Mouse (Mus musculus) lung, postnatal 14 days (tissue): ENCODE results near the gene Arhgef11.

Source experiments
- DNase-seq: peaks from one replicate; pipeline ENCODE4 v3.0.0; 2021

Arhgef11 gene

DNA sequence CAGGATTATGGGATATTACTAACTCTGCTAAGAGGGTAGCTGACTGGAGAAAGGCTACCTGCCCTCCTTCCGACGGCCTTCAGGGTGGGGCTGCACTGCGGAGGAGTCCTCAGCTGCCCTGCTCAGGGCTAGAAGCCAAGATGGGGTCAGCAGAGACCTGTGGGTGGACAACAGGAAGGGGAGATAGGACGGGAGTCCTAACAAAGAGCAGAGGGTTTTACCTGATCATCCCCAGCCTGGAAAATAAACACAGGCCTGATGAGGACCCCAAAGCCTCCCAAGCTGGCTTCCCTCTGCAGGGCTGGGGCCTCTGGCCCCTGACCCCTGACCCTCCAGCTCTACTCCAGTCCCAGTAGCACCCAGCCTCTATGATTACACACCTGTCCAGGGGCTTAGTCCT, 145.8 kb downstream of the Arhgef11 start:
- no peak for DNase-seq

DNA sequence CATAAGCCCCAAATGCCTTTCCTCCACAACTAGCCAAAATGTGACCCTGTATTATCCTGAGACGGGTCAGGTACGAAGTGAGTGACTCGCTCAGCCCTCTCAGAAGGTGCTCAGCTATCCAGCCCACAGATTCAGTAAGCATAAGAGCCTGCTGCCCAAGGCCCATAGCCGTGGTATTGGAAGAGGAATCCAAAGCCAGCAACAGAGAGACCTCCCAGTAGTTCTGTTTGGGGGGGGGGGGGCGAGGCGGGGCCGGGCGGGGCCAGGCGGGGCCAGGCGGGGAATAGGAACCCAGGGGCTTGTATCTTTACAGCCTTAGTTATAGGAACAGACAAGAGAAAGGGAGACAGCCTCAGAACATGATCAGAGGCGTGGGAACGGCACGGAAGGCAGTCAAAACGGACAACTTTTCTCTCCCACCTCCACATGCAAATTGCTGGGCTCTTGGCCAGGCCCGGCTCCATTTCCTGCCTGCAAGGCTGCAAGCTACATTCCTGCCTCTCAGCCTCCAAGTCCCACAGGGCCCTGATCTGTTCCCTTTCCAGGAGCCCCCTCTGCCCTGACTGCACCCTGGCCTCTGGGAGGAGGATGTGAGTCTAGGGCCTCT, 146.4 kb downstream of the Arhgef11 start:
- DNase-seq: peak; percentile 76

DNA sequence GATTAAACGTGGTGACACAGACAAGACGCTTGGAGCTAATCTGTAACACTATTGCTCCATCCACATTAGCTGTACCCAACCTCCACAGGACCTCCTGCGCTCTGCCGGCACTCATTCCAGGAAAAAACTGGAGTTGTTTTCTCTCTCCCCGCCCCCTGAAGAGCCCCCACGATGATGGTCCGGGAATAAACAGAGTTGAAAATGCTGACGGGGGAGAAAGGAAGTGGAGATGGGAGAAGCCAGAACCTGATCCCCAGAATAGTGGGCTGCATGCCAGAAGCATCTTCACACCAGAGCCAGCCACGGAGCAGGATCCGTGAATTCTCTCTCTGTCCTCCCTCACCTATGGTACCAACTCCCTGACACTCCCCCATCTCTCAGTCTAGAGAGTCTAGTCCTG, 147.1 kb downstream of the Arhgef11 start:
- DNase-seq: peak; percentile 34

DNA sequence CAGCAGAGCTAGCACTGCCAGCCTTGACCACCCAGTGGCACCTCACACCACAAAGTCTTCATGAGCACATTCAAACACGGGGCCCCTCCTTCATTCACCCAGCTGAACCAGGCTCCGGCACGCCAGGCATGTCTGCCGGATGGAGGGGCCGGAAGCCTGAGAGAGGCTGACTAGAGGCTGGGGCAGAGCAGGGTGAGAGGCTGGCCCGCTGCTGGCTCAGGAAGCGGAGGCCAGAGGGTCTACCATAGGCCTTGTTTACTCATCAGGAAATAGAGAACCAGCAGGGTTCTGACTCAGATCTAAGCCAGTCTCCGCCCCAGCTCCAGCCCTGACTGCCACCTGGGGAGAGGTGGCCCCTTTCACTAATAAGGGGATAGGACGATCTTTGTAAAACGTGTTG, 147.7 kb downstream of the Arhgef11 start:
- peak; percentile 67 for DNase-seq

DNA sequence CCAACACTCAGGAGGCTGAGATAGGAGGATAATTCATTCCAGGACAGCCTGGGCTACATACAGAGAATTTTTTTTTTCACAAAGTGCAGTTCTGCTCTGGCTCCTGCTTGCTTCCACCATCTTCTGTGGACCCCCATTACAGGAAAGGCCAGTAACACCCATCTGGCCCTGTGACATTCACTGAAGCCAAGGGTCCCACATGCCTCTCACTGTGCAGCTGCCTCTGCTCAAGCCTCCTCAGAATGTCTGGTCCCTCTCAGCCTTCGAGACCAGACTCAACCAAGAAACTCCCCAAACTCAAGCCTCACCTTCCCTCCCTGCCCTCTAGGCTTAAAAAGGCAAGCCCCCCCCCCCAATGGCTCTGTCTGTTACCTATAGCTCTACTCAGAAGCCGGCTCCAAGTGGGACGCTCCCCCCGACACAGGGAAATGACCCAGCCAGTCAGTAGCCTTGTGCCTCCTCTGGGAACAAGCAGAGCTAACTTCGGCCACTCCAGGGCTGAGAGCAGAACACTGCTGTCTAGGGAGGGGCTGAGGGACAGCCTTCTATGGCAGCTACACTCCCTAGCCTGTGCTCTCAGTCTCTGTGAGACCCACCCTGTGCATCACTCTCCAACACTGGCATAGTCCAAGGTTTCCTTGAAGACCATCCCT, 148.4 kb downstream of the Arhgef11 start:
- DNase-seq: no peak

DNA sequence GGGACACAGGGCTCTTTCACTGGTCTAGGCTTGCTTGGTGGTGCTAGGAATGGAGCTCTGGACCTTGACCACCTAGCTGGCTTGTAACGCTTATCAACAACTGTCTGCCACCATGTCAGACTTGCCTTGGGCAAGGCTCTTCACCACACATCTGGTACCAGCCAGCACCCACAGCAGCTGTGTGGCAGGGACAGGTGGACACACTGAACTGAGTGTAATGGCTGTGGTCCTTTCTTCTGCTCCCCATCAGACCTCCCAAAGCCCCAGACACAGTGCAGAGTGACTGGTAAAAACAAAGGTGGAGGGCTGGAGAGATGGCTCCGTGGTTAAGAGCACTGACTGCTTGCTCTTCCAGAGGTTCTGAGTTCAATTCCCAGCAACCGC, 148.9 kb downstream of the Arhgef11 start:
- no peak for DNase-seq

DNA sequence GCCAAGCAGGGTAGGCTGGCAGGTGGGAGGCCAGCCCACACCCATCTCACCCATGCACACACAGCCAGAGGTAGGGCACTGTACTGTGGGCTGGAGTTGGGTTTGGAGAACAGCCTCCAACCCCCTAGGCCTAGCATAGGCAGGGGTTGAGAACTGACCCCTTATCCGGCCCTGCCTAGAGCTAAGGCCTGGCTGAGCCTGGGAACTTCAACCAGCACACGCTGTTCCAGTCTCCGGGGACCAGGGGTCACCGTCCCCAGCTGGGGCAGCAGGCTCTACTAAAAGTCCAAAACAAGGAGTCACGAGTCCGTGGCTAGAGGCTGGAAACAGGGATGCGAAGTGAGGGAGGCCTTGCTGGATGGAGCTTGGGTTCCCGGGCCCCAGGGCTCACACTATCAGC, 150.4 kb downstream of the Arhgef11 start:
- peak; percentile 39 for DNase-seq

DNA sequence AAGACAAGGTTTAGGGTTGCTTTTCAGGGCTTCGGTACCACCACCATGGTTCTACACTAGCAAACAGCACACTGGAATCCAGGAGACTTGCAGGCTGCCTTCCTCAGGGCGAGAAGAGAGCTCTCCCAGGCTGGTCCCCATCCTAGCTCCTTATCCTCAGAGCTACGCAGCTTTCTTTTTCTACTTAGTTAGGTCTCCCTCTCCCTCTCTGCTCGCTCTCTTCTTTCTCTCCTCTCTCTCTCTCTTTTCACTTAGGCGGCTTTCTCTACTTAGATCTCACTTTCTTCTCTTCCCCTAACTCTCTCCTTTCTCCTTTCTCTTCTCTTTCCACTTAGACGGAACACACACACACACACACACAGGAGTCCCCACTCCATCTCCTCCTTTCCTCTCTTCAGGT, 151.1 kb downstream of the Arhgef11 start:
- DNase-seq: no peak

DNA sequence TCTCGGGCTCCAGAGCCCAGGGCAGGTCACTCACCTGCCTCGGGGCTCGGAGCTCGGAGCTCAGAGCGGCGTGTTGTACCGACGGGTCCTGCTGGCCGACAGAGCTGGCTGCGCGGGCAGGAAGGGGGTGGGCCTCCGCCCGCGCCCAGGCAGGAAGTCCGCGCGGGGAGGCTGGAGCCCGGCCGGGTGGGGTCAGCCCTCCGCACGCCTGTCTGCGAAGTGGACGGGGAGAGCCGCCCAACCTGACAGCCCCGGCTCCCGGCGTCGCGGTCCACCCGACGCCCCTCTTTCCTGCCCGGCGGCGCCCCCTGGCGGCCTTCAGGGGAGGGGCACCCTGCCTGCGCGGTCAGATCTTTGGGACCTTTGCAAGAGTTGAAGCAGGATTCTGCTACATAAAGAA, 151.5 kb downstream of the Arhgef11 start:
- DNase-seq: peak; percentile 90

DNA sequence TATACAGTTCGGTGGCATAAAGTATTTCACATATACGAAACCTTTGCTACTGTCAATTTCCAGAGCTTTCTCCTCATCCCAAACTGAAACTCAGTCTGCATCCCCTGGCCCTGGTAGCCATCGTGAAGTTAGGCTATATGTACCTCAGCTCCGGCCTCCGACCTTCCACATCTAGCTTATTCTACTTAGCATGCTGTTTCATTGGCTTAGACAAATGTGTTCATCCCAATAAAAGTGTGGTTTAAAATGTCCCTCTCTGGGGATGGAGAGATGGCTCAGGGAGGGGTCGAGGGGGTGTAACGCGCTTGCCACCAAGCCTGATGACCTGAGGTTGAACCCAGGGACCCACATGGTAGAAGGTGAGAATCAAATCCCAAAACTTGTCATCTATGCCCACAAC, 152.1 kb downstream of the Arhgef11 start:
- DNase-seq: no peak

DNA sequence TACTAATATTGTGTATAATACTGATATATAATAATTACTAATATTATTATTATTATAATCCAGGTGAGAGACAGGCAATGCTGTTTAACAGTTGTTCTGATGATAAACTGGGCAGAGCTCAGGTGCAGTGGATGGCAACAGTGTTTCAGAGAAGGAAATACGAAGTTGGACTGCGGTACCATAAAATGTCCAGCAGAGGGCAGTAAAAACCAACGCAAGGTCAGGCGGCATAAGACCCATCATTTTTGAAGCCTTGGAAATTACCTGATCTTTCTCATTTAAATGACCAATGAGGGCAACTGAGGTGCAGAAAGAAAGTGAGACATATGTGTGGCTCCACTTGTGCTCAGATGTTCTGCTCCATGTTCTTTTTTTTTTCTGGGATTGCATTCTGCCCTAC, 152.9 kb downstream of the Arhgef11 start:
- peak; percentile 59 for DNase-seq

DNA sequence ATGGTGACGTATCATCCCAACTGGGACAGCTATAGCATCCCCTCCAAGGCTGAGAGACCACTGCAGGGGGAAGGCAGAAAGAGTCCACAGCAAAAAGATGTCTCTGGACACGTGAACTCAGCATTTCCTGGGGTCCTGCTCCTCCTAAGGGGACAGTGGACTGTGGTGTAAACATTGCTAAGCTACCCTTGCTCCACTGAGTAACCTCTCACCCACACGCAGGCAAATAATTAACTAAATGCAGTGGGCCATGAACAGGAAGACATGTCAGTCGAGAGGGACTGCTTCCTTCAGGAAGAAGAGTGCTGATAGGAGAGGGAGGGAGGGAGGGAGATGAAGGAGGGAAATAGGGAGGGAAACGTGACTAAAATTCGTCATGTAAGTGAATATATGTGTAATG, 153.7 kb downstream of the Arhgef11 start:
- DNase-seq: no peak

DNA sequence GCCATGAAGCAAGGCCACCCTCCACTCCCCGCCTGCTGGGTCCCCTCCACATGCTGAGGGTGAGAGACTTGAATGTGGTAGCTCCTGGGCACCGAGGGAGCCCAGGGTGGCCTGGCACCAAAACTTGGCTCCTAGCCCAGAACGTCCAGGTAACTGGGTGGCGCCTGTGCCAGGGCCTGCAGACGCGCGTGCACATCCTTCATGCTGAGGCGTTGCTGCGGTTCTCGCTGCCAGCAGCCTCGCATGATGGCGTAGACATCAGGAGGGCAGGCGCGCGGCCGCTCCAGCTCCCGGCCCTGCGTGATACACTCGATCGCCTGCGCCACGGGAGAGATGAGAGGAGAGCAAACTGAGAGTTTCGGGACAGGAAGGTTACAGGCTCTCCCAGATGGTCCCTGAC, 160.9 kb downstream of the Arhgef11 start:
- no peak for DNase-seq

DNA sequence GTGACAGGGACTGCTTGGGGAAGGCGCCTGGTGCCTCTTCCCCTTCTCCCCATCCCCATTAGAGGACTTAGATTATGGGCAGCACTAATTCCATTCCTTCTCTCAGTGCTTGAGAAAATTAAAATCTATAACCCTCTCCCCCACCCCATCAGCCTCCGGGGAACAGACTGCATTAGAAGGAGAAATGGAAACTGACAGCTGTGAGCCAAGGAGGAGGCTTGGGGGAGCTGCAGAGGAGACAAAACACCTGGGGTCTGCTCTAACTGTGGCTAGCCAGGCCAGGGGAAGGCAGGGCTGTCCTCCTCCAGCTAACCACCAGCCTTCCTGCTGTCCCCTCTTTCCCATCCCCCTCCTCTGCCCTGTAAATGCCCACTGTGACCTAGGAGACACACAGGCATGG, 161.7 kb downstream of the Arhgef11 start:
- DNase-seq: no peak

DNA sequence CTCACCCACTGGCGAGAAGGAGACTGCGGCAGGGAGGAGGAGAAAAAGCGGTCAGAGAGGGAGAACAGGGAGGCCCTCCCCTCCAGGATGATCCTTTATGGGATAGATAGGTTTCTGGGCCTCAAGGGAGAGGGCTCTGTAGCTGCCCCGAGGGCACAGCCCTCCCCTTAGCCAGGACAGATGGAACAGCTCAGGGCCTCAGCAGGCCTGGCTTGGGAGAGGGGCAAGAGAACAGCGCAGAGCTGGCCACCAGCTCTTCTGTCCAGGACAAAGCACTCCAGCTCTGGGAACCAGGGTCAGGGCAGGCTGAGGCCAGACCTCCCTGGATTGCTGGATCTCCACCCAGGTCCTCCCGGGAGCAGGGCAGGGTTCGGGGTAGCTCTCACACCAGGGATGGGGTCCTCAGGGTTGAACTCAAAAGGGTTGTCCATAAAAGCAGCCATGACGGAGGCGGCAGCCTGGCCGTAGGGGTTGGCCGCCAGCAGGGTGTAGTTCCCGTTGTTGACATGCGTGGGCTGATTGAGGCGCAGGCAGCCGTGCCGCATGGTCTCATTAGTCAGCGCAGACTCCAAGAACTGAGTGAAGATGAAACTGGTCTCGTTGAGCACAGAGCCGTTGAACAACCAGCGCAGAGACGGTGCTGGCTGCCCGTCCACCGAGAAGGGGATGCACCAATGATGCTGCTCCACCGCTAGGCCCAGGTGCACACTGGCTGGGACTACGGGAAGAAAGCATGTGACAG, 166.1 kb downstream of the Arhgef11 start:
- DNase-seq: no peak

DNA sequence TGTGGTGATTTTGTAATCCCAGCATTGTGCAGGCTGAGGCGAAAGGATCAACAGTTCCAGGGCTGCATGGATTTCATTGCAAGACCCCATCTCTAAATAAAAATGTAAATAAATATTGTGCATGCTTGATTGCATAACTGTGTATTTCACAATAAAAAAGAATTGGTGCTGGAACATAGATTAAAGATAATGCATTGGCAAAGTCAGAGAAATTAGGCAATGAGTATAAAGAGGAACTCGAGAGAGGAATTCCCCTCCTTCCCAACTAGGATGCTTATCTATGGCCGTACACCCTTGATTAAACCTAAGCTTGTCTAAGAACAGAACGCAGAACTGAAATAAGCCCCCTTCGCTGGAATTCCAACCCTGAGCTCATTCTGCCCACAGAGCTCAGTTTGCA, 167.8 kb downstream of the Arhgef11 start:
- no peak for DNase-seq

DNA sequence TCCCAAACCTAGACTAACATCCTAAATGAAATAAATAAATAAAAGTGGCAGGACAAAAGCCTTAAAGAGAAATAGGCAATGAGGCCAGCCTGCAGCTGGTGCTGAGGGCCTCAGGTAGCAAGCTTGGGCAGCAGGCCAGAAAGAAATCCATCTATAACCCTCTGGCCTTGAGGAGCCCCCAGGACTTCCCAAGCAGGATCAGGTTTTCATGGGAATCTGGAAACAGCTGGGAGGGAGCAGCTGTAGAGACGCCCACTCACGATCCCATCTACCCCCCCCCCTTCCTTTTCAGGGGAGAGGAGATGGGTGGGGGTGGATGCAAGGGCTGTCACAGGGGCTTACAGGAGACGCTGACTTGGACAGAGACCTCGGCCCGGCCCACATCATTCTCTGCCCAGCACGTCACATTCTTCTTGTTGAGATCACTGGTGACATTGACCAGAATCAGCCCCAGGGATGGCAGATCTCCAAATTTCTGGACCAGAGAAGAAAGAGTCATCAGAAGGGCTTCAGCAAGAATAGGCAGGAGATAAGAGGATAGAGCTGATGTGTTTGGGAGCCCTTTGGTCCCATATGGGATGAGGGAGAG, 168.4 kb downstream of the Arhgef11 start:
- no peak for DNase-seq
